Mouse (Mus musculus) cerebellum, adult 2 months (tissue): ENCODE results near the gene Dennd6a. TPM values are rescaled to one million over a fixed set of nuclear protein-coding genes. Genes with fewer than 3 reads are reported as not detected.

Experiments
- DNase-seq, 2 experiments: peaks; one replicate each; pipeline ENCODE4 v3.0.0; 2021
- H3K27ac ChIP-seq: fragments of 200-500 bp; 2 replicates; pipeline ENCODE4 v1.5.1; 2012; ENCODE audit warnings: low read length, control low read depth, inconsistent platforms; ENCODE audit not compliant: insufficient read depth
- H3K27me3 ChIP-seq: fragments of 200-500 bp; 2 replicates; pipeline ENCODE4 v1.6.1; 2012; ENCODE audit warnings: inconsistent platforms, mild to moderate bottlenecking, low read length, moderate library complexity; ENCODE audit not compliant: control insufficient read depth, insufficient read depth
- H3K4me1 ChIP-seq: fragments of 200-500 bp; 2 replicates; pipeline ENCODE4 v1.6.1; 2011; ENCODE audit warnings: low read length; ENCODE audit not compliant: control insufficient read depth, insufficient read depth
- H3K4me3 ChIP-seq: fragments of 200-500 bp; replicated peaks from 2 replicates; pipeline ENCODE3; 2011; ENCODE audit warnings: mild to moderate bottlenecking, low read depth, low read length, control low read depth; ENCODE audit not compliant: insufficient read depth
- CTCF ChIP-seq: fragments of 200-500 bp; IDR thresholded peaks from 2 replicates; pipeline ENCODE4 v1.5.1; 2011; ENCODE audit warnings: low read depth, mild to moderate bottlenecking, control low read depth, low read length, moderate library complexity, borderline replicate concordance; ENCODE audit not compliant: insufficient read depth
- POLR2A ChIP-seq: fragments of 200-500 bp; IDR thresholded peaks from 2 replicates; pipeline ENCODE4 v1.6.1; 2011; ENCODE audit warnings: low read length, control low read depth, borderline replicate concordance; ENCODE audit not compliant: insufficient read depth
- WGBS: fragments of 180-500 bp; shearing (Covaris S2); methylation state at CpG from one replicate; pipeline ENCODE4 v1.1.7; 2018; 5-methylcytosine and 5-hydroxymethylcytosine counted together
- polyA plus RNA-seq: library from polyadenylated mRNA; depleted of rRNA; stranded (reverse); fragments of >200 nt; gene quantifications from 2 replicates; pipeline ENCODE4 v1.2.3, GENCODE M21; 2012

Gene Dennd6a
- polyA plus RNA-seq, 1 experiment: 21.4 TPM

- no peaks in the 10 kb centered on the region for H3K27me3 ChIP-seq
Measured at GRCm38 (mm10) chr14:26658178-26658577, 84.5 kb downstream of the Dennd6a start.

GRCm38 (mm10) chr14:26660233-26660632 is 86.6 kb downstream of the Dennd6a start:
- no peak for TF ChIP-seq POLR2A
- TF ChIP-seq CTCF: no peak
- Histone ChIP-seq H3K4me1 (no peaks in the 10 kb centered on the region), H3K27me3 (no peaks in the 10 kb centered on the region), H3K4me3 (no peak overlapping the region), H3K27ac (no peak overlapping the region)
- 85% methylated on average over 1 of the region's 1 CpGs for WGBS
- DNase-seq: no peak

More at GRCm38 (mm10) chr14:26658178-26658577, 84.5 kb downstream of the Dennd6a start:
- TF ChIP-seq POLR2A (no peak), CTCF (no peak)
- Histone ChIP-seq H3K27ac (no peak overlapping the region), H3K4me1 (no peaks in the 10 kb centered on the region), H3K4me3 (no peak overlapping the region)
- DNase-seq: no peak

- Histone ChIP-seq H3K4me3 (no peak overlapping the region), H3K27me3 (no peaks in the 10 kb centered on the region), H3K4me1 (no peaks in the 10 kb centered on the region; the same call in 1 of the 2 replicates), H3K27ac (no peak overlapping the region)
- DNase-seq: no peak
- TF ChIP-seq CTCF: no peak
- no peak for TF ChIP-seq POLR2A
- 94% methylated on average over 3 of the region's 3 CpGs for WGBS
Measured at GRCm38 (mm10) chr14:26662016-26662415, 88.4 kb downstream of the Dennd6a start.

GRCm38 (mm10) chr14:26662488-26662887 is 88.8 kb downstream of the Dennd6a start:
- 86% methylated on average over 2 of the region's 2 CpGs for WGBS
- TF ChIP-seq POLR2A: no peak
- TF ChIP-seq CTCF: no peak
- H3K4me1 ChIP-seq: no peaks in the 10 kb centered on the region; the same call in 1 of the 2 replicates
- H3K27me3 ChIP-seq: no peaks in the 10 kb centered on the region
- no peak overlapping the region for H3K4me3 ChIP-seq
- no peak for DNase-seq
- H3K27ac ChIP-seq: no peak overlapping the region

GRCm38 (mm10) chr14:26663851-26664250 is 90.2 kb downstream of the Dennd6a start:
- no peak overlapping the region for H3K4me3 ChIP-seq
- no peak for DNase-seq
- H3K27me3 ChIP-seq: no peaks in the 10 kb centered on the region
- no peak overlapping the region for H3K27ac ChIP-seq
- H3K4me1 ChIP-seq: no peaks in the 10 kb centered on the region; the same call in 1 of the 2 replicates
- TF ChIP-seq CTCF: no peak
- WGBS: 85% methylated on average over 2 of the region's 2 CpGs

- TF ChIP-seq POLR2A (no peak), CTCF (no peak)
- H3K27me3 ChIP-seq: no peaks in the 10 kb centered on the region
- H3K4me1 ChIP-seq: no peaks in the 10 kb centered on the region; the same call in 1 of the 2 replicates
- peak overlapping the region; percentile 94 for H3K4me3 ChIP-seq
- 27% methylated on average over 6 of the region's 6 CpGs for WGBS
- no peak overlapping the region for H3K27ac ChIP-seq
- DNase-seq: no peak
Measured at GRCm38 (mm10) chr14:26667991-26668370, 94.3 kb downstream of the Dennd6a start.

DNA sequence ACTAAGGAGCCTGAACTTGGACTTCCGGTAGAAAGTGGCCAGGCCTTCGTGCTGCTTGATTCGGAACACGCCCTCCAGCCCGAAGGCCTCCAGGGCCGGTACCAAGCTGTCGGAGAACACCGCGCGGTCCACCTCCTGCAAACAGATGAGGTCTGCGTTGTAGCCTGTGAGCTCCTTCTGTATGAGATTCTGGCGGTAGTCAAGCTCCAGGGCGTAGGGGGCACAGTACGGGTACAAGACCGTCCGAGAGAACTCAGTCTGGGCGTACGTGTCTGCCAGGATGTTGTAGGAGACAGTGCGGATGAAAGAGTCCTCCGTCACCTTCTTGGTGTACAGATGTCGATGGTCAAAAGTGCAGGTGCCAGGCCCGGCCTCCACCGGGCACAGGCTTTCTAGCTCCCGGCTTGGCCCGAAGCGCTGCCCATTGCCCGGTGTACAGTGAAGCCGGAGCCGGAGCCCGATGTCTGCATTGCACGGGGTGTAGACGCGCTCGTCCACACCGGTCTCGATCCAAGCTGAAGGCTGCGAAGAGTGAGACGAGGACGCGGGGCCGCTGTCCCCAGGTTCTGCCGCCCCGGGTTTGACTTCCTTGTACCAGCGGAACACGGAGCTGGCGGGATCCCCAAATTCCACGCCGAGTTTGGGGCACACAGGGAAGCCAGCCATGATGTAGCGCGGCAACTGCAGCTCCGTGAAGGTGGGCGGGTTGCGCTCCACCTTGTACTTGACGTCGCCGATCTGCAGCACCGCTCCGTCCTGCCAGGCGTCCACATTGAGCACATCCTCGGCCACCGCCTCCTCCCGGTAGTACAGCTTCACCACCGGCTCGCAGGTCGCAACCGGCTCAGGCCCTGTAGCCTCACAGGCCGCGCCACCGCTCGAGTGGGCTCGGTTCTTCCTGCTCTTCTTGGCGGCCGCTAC is 95.0 kb downstream of the Dennd6a start:
- WGBS: under 1% methylated on average over 73 of the region's 73 CpGs

DNA sequence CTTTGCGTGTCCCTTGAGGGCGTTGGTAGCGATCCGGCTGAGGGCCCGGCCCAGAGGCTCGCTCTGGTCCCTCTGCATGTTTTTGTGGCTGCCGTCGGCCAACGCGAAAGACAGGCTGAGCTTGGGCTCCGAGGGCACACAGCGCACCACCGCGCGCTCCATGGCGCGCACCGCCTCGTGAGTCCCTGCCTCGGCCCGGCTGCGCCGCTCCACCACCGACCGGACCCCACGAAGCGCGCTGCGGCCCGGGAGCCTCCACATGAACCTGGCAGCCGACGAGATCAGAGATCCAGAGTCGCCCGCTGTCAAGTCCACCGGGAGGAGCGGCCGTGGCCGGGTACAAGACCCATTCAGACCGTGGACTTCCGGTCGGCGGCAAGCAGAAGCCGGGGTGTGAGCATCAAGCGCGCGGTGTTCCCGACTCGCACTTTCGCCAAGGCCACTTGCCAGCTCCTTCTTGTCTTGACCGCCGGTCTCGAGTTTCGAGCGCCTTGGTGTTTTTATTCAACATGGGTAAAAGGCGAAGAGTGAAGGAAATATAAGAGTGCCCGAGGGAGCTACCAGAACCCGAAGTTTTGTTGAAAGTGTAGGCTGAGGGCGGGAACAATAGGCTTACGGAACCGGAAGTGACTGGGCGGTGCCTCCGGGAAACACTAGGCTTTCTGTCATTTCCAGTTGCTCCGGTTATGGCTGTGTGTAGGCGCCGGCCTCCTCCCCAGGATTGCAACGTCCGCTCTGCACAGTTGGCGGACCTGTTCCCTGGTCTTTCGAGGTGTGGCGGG is 95.8 kb downstream of the Dennd6a start, which contains the start of gene Pde12:
TSS of gene Pde12 (minus strand) at position 592 of the 782 bp plus-strand sequence.
- H3K27ac ChIP-seq: peak within 1 kb of the TSS; percentile 84
- WGBS: under 1% methylated on average over 70 of the region's 70 CpGs
- H3K4me3 ChIP-seq: peak within 1 kb of the TSS; percentile 94
- peak; percentile 90 to 96 for DNase-seq
- TF ChIP-seq CTCF (no peak), POLR2A (peak; percentile 76)
- no peaks in the 10 kb centered on the region for H3K27me3 ChIP-seq
- no peaks in the 10 kb centered on the region; the same call in 1 of the 2 replicates for H3K4me1 ChIP-seq

More for the DNA sequence above, 95.0 kb downstream of the Dennd6a start:
- TF ChIP-seq POLR2A (no peak), CTCF (no peak)
- Histone ChIP-seq H3K4me3 (peak overlapping the region; percentile 94), H3K4me1 (no peaks in the 10 kb centered on the region; the same call in 1 of the 2 replicates), H3K27me3 (no peaks in the 10 kb centered on the region), H3K27ac (no peak overlapping the region)
- DNase-seq: peak in 1 of 2 experiments; percentile 27
